Mouse (Mus musculus): ENCODE measurements around the gene Ankrd55.

The Ankrd55 gene

DNA sequence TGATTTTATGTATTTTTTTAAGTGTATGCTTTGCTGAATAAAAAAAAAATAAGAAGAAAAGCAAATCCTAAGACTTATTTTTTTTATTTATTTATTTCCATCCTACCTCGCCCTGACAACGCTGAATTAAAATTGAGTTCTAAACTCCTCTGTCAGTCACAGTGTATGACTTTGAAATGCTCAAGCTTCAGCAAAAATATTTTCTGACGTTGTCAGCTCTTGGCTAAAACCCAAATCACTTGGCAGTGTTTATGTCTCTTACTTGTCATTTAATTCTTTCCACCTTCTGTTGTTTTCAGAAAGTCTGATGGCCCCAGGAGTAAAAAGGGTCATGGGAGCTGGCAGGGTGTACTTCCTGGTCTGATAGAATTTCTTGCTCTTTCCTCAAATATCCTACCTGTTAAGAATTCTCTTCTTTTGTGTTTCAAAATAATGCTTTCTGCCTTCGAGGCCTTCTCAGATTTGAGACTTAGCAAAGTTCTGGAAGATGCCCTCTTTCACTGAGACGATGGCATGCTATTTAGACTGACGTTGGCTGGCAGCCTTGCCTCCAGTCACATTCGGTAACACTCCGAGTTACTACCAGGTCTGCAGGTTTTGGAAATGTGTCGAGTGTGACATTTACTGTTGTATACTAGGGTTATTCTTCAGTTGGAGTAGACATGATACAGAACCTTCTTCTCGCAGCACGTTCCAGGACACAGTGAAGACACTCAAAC lies 95.8 kb downstream of the Ankrd55 start:
- DNase-seq, result no peak

- no peak for DNase-seq
Measured at GRCm38 (mm10) chr13:112385040-112385439, 96.8 kb downstream of the Ankrd55 start.

- DNase-seq, result peak in 1 of 2 experiments; percentile 20
Measured at GRCm38 (mm10) chr13:112386494-112387075, 98.3 kb downstream of the Ankrd55 start.

- no peak for DNase-seq
Measured at GRCm38 (mm10) chr13:112387279-112387678, 99.0 kb downstream of the Ankrd55 start.

GRCm38 (mm10) chr13:112388176-112388575 lies 99.9 kb downstream of the Ankrd55 start:
- DNase-seq, result no peak

DNA sequence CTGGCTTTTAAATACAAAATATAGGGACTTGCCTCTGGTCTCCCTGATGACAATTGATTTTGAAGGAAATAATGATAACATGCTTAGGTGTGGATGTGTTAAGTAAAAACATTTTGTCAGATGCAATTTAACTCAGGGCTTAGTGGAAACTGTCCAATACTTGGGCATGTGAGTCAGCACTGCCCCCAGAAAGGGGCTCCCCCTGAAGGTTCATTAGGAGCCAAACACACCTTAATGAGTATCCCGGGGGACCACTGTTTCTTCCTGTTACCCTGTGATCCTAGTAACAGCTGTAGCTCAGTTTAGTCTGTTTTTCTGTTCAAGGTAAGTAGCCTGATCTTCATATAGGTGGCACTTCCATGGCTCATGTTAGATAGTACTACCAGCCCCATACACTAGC lies 102.0 kb downstream of the Ankrd55 start:
- no peak for DNase-seq

- no peak for DNase-seq
Measured at GRCm38 (mm10) chr13:112391354-112391753, 103.1 kb downstream of the Ankrd55 start.

GRCm38 (mm10) chr13:112393356-112393755 lies 105.1 kb downstream of the Ankrd55 start:
- no peak for DNase-seq

GRCm38 (mm10) chr13:112394271-112394670 lies 106.0 kb downstream of the Ankrd55 start:
- DNase-seq, result no peak

- DNase-seq, result peak; percentile 39 to 60
Measured at GRCm38 (mm10) chr13:112404723-112405122, 116.5 kb downstream of the Ankrd55 start.

DNA sequence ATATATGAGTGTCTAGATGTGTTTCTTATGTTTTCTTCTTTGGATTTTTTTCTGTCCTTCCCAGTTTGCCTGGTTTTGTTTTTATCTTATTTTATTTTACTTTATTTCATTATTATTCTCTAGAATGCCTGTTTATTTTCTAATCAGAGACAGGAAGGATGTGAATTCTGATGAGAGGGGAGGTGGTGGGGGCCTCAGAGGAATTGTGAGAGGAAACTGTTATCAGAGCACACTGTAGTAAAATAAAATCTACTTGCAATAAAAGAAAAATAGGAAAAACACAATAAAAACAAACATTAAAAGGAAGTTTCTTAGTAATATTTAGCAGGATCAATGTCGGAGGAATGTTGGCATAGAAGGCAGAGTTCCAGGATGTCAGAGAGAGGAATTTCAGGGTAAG lies 116.9 kb downstream of the Ankrd55 start:
- DNase-seq, result peak in 1 of 2 experiments; percentile 19

- no peak for DNase-seq
Measured at GRCm38 (mm10) chr13:112406618-112407017, 118.4 kb downstream of the Ankrd55 start.

- DNase-seq, result no peak
Measured at GRCm38 (mm10) chr13:112407181-112407700, 119.0 kb downstream of the Ankrd55 start.

GRCm38 (mm10) chr13:112407776-112408490 lies 119.7 kb downstream of the Ankrd55 start:
- no peak for DNase-seq

GRCm38 (mm10) chr13:112408701-112409100 lies 120.5 kb downstream of the Ankrd55 start:
- DNase-seq, result no peak

DNA sequence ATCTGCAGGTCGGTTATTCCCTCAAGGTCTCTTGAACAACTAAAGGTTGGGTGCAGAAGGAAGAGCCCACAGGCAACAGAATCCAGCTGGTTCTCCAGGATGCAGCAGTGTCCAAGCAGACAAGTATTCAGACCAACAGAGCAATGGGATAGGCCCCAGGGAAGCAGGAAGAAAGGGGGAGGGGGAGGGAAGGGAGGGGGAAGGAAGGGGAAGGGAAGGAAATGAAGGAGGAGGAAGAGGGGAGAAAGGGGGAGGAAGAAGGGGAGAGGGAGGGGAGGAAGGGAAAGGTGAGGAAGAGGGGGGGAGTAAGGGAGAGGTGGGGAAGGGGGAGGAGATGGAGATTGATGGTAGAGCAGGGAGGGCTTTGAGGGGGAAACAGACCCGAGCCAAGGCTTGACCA lies 121.1 kb downstream of the Ankrd55 start:
- no peak for DNase-seq

DNA sequence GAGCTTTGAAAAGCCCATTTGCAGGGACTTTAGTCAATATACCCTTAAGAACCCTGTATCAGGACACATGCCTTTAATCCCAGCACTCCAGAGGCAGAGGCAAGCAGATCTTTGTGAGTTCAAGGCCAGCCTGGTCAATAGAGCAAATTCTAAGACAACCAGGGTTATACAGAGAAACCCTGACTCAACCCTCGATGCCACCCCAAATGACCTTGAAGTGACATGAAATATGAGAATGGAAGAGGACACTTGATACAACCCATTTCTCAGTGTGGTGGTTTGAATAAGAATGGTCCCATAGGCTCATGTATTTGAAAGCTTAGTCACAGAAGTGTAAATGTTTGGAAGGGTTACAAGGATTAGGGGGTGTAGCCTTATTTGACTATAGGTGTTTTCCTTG lies 121.6 kb downstream of the Ankrd55 start:
- no peak for DNase-seq

DNA sequence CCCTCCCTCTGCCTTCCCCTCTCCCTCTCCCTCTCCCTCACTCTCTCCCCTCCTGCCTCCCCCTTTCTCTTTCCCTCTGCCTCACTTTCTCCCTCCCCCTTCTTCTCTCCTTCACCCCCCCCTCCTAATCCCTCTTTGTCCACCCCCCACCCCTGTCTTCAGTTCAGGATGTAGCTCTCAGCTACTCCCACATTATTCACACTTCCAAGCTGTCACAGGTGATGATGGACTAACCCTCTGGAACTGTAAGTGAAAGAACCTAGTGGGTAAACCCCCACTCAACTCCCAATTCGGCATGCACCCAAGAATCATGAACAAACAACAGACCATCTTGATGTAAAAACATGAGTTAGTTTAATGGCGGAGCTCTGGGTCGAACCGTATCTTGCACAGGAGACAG lies 122.2 kb downstream of the Ankrd55 start:
- DNase-seq, result no peak

- DNase-seq, result no peak
Measured at GRCm38 (mm10) chr13:112411216-112411822, 123.1 kb downstream of the Ankrd55 start.

DNA sequence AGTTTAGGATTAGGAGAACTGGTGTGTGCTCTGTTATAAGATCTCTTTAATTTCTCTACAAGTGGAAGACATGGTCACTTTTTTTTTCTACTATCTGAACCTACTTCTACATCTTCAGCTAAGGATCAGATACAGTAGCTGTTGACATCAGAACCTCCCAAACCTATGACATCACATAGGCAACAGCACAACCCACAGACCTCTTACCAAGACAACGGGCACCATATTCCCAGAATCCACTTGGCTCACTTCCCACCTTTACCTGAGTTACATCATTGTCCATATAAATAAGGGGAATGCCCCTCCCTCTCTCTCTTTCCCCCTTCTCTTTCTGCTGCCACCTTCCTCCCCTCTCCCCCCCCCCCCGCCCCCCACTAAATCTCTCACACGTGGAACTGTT lies 124.0 kb downstream of the Ankrd55 start:
- DNase-seq, result no peak

GRCm38 (mm10) chr13:112412824-112413223 lies 124.6 kb downstream of the Ankrd55 start:
- DNase-seq, result no peak

GRCm38 (mm10) chr13:112413611-112414010 lies 125.4 kb downstream of the Ankrd55 start:
- no peak for DNase-seq

DNA sequence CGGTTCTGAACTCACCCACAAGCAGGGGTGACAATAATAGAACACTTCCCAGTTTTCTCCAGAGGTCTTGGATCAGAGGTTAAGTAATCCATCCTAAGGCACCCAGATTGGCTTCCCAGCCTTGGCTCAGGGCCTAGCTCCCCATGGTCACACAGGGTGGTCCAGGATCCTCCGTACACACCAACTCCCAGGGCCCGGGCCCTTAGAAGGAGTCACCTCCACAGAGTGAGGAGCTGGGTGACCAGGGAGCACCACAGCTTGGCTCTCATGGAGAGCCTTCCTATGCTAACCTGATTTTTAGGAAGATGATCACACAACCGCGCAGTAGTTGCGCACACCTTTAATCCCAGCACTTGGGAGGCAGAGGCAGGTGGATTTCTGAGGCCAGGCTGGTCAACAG lies 127.6 kb downstream of the Ankrd55 start:
- no peak for DNase-seq

Measured in kidney, postnatal 36 days (tissue).